Mouse (Mus musculus): ENCODE measurements around the gene Sgpp1.
A peak's percentile ranks its signal among the peaks of the same experiment; 100 is the strongest.
"Not testable (repeated sequence)": the region's sequence is repeated elsewhere in the genome, so short reads cannot be mapped to it uniquely, and the experiment has no call there.

The Sgpp1 gene

DNA sequence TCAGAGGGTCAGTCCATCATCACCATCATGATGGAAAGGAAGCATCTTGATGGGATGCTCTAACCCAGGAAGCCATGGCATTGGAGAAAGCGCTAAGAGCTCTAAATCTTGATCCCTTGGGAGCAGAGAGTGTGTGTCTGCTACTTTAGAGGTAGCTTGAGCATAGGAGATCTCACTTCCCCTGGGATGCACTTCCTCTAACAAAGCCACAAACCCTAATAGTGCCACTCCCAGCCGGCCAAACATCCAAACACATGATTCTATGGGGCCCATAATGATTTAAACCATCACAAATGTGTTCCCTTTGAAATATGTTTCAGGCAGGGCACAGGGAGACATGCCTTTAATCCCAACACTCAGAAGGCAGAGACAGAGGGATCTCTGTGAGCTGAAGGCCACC lies 46.5 kb downstream of the Sgpp1 start:
- no peak for DNase-seq (ENCODE audit: low read depth, low spot score)

GRCm38 (mm10) chr12:75687314-75687713 lies 48.2 kb downstream of the Sgpp1 start:
- no peak for DNase-seq (ENCODE audit: low read depth, low spot score)

DNA sequence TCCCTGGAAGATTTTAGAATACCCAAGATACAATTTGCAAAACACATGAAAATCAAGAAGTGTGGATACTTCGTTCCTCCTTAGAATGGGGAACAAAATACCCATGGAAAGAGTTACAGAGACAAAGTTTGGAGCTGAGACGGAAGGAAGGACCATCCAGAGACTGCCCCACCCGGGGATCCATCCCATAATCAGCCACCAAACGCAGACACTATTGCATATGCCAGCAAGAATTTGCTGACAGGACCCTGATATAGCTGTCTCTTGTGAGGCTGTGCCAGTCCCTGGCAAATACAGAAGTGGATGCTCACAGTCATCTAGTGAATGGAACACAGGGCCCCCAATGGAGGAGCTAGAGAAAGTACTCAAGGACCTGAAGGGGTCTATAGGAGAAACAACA lies 51.5 kb downstream of the Sgpp1 start:
- DNase-seq (ENCODE audit: low read depth, low spot score), result not testable (repeated sequence)

GRCm38 (mm10) chr12:75683598-75683997 lies 51.9 kb downstream of the Sgpp1 start:
- no peak for DNase-seq (ENCODE audit: low read depth, low spot score)

DNA sequence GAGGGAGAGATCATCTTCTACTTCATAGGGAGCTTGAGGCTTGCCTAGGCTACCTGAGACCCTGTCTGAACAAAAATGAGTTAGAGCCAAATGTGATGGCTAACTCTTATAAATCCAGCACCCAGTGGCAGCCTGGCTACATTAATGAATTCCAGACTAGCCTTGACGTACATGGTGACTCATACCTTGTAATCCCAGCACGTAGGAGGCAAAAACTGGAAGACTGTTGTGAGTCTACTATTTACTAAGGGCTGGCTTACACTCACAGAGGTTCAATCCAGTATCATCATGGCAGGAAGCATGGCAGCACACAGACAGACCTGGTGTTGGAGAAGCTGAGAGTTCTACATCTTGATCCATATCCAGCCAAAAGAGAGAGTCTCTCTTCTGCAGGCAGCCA lies 52.7 kb downstream of the Sgpp1 start:
- no peak for DNase-seq (ENCODE audit: low read depth, low spot score)

- DNase-seq (ENCODE audit: low read depth, low spot score), result no peak
Measured at GRCm38 (mm10) chr12:75681101-75681500, 54.4 kb downstream of the Sgpp1 start.

DNA sequence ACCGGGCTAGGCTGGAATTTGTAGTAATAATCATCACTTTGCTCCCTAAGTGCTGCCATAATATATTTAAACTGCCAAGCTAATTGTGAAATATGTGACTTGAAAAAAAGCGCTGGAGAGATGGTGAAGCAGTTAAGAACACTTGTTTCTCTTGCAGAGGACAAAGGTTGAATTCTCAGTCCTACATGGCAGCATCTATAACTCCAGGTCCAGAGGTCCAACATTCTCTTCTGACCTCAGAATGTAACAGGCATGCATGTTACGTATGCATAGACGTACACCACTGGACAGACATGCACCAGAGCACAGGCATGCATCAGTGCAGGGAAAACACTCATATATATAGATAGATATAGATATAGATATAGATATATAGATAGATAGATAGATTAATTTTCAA lies 57.1 kb downstream of the Sgpp1 start:
- DNase-seq (ENCODE audit: low read depth, low spot score), result no peak

- DNase-seq (ENCODE audit: low read depth, low spot score), result no peak
Measured at GRCm38 (mm10) chr12:75672630-75673029, 62.9 kb downstream of the Sgpp1 start.

DNA sequence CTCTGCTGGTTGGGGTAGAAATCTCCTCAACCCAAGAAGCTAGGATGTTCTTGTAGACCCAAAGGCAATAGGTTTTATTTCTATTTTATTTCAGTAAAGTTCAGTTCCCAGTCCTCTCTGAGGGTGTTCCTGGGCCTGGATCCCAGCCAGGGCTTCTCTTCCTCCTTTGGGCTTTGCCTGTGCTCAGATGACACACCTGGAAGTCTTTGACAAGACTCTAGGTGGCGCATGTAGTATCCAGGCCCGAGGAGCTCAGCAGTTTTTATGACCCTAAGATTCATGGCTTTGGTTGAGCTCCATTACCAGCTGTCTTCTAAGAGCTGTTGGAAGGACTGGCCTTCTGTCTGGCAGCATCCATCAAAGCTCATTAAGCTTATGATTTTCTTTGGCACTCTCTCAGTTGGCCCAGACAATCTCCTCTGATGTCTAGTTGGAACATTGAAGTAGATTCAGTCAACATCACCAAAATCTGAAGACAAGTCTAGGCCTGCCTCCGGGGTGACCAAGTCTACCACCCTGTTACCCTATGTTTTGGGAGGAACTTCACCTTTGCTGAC lies 63.7 kb downstream of the Sgpp1 start:
- peak; percentile 49 for DNase-seq (ENCODE audit: low read depth, low spot score)

GRCm38 (mm10) chr12:75670611-75671010 lies 64.9 kb downstream of the Sgpp1 start:
- no peak for DNase-seq (ENCODE audit: low read depth, low spot score)

DNA sequence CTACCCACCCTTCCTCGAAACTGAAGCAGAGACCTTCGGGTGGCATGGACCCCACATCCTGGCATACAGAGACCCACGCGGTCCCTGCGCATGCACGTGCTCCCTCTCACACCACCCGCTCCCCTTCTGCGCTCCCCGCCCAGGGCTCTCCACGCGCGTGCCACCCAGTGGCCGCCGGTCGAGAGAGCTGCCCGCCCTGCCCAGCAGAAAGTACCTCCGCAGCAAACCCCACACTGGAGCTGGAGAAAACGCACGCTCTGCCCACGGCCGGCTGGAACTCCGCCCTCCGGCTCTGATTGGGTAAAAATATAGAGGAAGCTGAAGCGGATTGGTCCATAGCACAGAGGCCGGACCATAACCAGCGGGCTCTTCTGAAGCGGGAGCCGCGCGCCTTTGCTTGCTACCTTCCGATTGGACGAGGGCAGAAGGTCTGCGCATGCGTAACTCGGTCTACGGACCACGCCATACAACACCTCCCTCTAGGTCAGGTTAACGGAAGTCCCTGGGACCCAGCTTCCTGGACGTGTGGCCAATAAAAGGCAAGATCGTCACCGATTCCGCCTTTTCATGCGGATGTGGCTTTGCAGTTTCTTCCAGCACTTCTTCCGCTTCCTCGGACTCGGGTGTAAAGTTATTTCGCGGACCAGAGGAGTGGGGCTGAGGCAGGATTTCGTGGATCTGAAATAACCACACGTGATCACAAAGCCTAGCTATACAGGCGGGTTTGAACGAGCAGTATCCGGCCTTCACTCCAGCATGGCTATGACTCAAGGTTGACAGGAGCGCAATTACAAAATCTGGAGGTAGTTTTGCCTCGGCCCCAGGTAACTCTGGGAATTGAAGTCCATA lies 66.0 kb downstream of the Sgpp1 start, which contains the start of gene Wdr89:
Gene Wdr89, minus strand, starts transcription at position 280 of the 849 bp plus-strand sequence.
- DNase-seq (ENCODE audit: low read depth, low spot score), result peak; percentile 100

DNA sequence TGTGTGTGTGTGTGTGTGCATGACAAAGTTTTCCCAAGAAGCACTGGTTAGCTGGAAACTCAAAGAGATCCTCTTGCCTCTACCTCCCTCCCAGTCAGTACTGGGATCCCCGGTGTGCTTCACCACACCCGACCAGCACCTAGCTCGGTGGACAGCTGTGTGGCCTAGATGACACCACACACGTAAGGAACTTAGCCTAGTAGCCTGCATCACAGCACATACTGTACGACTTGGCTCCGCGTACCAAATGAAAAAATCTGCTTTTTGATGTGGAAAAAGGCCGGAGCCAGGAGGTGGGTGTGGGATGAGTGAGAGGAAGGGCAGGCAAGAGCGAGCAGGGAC lies 66.6 kb downstream of the Sgpp1 start:
- peak; percentile 73 for DNase-seq (ENCODE audit: low read depth, low spot score)

GRCm38 (mm10) chr12:75668221-75668620 lies 67.3 kb downstream of the Sgpp1 start:
- no peak for DNase-seq (ENCODE audit: low read depth, low spot score)

GRCm38 (mm10) chr12:75666939-75667338 lies 68.6 kb downstream of the Sgpp1 start:
- no peak for DNase-seq (ENCODE audit: low read depth, low spot score)

GRCm38 (mm10) chr12:75664516-75664810 lies 71.1 kb downstream of the Sgpp1 start:
- peak; percentile 56 for DNase-seq (ENCODE audit: low read depth, low spot score)

All from R1 (cell line).